Mouse (Mus musculus) kidney, postnatal 36 days (tissue): ENCODE data around the gene Commd7.

Experiments
- DNase-seq, 2 experiments: peaks; one replicate each; pipeline ENCODE4 v3.0.0; 2021 to 2022; ENCODE audit warnings: mixed read lengths in 2 of 2

The Commd7 gene

GRCm38 (mm10) chr2:153618889-153619288, 13.7 kb downstream of the Commd7 start:
- no peak for DNase-seq

DNA sequence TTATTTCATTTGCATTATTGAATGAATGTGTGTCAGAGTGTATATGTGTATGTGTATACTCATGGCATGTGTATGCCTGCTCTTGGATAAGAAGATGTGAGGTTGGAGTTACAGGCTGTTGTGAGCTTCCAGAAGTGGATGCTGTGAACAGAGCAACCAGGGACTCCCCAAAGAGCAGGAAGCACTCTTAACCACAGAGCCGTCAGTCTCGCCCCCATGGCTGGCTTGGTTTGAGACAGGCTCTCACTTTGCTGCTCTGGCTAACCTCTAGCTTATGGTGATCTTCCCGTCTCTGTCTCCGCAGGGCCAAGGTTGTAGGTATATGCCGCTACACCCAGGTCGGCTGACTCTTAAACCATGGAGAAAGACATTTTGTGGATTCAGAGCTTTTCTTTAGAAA, 14.1 kb downstream of the Commd7 start:
- DNase-seq: no peak

- DNase-seq: no peak
These were observed 15.7 kb downstream of the Commd7 start for GRCm38 (mm10) chr2:153616893-153617292.

DNA sequence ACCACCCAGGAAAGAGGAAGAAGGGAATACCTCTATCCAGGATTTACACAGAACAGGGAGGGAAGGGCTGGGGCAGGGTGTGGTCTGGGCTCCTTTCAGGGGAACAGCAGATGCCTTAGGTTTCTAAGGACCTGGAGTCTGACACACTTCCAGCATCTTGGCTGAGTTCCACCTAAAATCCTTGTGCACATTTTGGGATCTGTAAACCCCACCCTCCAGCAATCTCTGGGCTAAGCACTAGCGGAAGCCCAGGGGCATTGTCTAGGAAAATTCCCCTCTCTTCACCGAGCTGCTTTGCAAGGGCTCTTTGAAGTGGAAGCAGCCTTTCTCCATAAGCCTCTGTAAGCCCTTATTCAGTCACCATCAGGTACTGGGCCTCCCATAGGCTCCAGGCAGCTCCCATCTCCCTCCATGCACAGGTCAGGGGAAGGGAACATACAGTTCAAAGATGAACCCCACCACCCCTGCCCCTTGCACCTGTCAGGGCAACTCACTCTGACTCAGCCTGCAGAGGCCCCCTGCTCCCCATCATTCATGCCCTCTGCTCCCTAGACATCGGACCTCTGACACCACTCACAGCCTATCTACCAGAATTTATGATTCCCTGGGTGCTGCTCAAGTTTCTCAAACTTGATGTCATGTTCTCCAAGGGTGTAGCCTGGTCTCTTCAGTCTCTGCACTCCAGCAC, 19.8 kb downstream of the Commd7 start:
- DNase-seq: peak; percentile 25 to 45

- DNase-seq: no peak
These were observed 20.8 kb downstream of the Commd7 start for GRCm38 (mm10) chr2:153611743-153612142.

- DNase-seq: no peak
These were observed 21.3 kb downstream of the Commd7 start for GRCm38 (mm10) chr2:153611241-153611630.

DNA sequence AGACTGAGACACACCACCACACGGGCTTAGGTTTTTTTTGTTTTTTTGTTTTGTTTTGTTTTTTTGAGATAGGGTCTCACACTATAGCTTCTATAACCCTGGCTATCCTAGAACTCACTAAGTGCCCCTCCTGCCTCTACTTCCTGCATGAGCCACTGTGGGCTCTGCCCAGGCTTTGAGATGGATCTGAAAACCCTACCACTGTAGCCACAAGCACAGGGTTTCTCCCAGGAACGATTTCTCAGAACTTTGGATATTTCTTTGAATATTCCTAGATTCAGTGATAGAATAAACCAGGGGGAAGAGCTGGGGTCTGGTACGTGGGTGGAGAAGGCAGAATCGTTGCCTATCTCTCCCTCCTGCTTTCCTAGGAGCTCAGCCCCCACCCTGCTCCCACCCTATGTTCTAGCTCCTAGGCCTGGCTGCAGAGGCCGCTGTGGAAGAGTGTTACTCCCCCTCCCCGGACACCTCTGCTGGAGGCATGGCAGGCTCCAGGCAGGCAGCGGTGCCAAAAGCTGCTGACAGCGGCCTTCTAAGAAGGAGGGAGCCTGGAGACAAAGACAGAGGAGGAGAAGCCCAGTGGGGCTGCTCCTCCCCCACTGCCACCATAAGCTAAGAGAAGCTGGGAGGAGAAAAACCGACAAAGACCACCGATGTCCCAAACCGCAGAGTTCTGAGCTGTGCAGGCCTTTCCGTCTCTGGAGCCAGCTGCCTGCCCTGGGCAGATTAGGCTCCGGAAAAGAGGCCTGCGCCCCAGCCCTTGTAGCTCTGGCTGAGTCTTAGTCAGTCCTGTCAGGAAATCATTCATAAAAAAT, 21.9 kb downstream of the Commd7 start:
- peak in 1 of 2 experiments; percentile 32 for DNase-seq

DNA sequence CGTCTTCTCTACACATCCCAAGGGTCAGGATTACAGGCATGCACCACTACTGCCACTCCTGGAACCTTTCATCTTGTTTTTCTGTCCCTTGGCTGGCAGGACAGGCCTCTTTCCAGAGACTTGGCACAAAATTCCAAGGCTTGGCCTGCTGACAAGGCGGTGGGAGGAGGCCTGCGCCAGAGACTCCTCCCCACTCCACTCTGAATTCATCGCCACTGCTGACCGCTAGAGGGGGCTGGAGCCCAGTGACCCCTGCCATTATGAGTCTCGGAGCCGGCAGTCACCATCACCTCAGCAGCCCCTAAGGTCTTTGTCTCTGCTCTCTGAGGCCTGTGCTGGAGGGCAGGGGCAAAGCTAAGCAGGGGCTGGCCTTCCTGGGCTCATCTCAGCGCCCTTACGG, 23.0 kb downstream of the Commd7 start:
- peak; percentile 94 to 96 for DNase-seq

GRCm38 (mm10) chr2:153609058-153609457, 23.5 kb downstream of the Commd7 start:
- peak; percentile 56 to 68 for DNase-seq

- DNase-seq: peak; percentile 76 to 85
These were observed 24.6 kb downstream of the Commd7 start for GRCm38 (mm10) chr2:153607870-153608515.

DNA sequence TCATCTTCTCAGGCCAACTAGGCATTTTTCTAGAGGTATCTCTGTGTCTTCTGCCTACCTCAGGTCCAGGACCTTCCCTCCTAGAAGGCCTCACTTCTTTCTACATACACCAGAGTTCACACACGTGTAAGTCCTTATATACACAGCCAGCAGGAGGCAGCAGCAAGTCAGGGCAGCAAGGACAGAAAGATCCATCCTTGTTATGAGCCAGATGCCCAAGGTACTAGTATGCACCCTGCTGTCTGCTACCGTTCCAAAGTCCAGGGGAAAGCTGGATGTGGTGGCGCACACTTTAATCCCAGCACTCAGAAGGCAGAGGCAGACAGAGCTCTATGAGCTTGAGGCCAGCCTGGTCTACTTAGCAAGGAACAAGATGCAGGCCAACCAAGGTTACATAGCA, 26.2 kb downstream of the Commd7 start:
- peak; percentile 43 to 82 for DNase-seq

GRCm38 (mm10) chr2:153603724-153604123, 28.9 kb downstream of the Commd7 start:
- DNase-seq: no peak

- DNase-seq: peak; percentile 74 to 75
These were observed 31.6 kb downstream of the Commd7 start for GRCm38 (mm10) chr2:153600667-153601648.

DNA sequence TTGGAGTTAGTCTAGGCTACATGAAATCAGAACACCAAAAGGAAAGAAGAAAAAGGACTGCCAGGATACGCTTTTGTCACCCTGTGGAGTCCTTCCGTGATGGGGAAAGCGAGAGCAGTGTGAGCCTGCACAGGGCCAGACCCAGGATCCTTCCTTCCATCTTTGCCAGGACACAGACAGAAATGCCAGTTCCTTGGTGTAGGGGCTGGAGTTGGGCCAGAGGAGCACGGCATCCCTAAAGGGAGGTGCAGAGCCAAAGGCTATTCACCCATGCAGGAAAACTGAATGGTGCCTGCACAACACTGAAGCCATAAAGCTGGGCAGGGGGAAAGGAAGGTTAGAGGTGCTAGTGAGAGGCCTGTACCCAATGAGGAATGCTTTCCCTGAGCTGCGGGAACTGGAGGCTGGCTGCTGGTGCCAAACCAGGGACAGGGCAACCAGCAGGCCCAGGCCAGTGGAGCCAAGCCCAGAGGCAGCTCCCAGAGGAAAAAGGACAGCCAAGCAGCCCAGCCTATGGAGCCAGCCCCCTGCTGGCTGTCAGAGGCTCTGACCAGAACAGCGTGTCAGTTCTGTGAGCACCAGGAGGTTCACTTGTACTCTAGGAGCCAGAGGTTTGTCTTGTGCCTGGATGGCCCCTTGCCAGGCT, 32.4 kb downstream of the Commd7 start:
- DNase-seq: peak; percentile 89

DNA sequence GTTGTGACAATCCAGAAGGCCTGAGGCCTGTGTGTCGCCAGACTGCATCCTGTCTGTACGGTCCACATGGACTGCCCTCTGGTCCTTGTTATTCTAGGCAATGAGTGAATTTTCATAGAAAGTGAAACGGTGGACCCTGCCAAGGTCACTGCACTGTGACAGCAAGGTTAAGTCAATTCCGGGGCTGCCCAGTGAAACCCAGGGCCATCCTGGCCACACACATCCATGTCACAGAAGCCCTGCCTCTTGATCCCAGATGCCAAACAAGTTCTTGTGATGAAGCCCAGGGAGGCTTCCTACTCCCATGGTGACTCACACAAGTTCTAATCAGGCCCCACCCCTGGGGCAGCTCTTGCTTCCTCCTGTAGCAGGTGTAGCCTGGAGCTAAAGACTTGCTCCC, 35.0 kb downstream of the Commd7 start:
- DNase-seq: peak; percentile 56 to 60

- DNase-seq: no peak
These were observed 35.6 kb downstream of the Commd7 start for GRCm38 (mm10) chr2:153597014-153597413.

DNA sequence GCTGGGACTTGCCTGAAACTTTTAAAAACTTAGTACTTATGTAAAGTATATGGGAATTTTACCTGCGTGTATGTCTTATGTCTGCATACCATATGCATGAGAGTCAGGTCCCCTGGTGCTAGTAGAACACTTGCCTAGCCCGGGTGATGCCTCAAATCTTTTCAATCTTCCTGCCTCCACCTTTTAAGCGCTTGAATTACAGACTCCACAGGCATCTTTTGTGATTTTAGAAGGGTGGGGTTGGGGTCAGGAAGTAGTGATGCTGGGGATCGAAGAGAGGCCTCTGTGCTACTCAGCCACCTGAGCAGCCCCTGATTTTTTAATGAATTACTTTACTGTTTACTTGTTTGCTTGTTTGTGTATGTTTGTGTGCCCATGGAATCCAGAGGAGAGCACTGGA, 37.6 kb downstream of the Commd7 start:
- no peak for DNase-seq

- DNase-seq: peak in 1 of 2 experiments; percentile 59
These were observed 39.4 kb downstream of the Commd7 start for GRCm38 (mm10) chr2:153593186-153593585.

DNA sequence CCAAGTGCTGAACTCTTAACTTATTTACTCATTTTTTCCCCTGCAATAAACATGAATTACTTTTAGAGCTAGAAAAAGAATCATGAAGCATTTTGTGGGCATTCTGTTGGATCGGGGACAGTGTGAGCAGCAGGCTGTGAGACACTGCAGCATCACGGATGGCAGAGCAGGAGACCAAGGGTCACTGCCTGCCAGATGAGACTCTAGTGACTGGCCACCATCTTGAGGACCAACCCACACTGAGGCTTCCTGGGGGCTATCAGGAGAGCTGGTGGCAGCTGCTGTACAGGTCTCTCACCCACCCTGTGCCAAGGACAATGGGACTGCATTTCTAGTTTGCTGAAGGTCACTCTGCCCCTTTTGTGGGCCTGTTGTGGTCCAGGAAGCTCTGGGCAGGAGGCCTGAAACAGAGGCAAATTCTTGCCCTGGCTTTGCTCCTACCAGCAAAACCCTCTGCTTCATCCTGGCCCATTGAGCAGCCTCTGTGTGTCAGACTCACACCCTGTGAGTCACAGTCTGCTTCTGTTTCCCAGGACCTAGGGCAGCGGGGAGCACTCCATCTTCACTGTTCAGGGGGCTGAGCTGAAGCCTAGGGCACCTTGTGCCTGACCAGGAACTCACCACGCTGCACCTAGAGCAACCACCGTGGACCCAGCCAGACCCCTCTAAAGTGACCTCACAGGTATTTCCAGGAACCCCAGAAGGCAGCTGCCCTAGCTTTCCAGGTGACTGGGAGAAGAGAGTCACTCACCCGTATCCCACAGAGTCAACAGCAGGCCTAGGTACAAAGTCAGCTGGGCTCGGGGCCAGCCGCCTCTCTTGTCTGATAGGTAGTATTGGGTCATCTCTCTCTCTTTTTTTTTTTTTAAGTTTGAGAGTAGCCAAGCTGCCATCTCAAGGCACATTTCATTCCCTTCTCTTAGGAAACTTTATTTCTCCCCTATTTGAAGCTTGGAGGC, 40.2 kb downstream of the Commd7 start:
- DNase-seq: peak; percentile 92 to 95

- peak; percentile 75 to 88 for DNase-seq
These were observed 45.9 kb downstream of the Commd7 start for GRCm38 (mm10) chr2:153586515-153587174.
